Mouse (Mus musculus): ENCODE results near the gene Gm826. TPM values are rescaled to one million over a fixed set of nuclear protein-coding genes. Genes with fewer than 3 reads are reported as not detected.

The Gm826 gene
- polyA plus RNA-seq, 1 experiment: 0.18 TPM

- H3K4me1 ChIP-seq (ENCODE audit: control insufficient read depth, insufficient read depth, low read length): no peaks in the 10 kb centered on the region
- WGBS: 64% methylated on average over 7 of the region's 7 CpGs
Measured at GRCm38 (mm10) chr2:160348796-160349195, 14.8 kb upstream of the Gm826 start.

GRCm38 (mm10) chr2:160348072-160348604 is 14.2 kb upstream of the Gm826 start:
- no peak for DNase-seq
- Histone ChIP-seq H3K27ac (ENCODE audit: insufficient read depth, low read length) (no peak overlapping the region), H3K27me3 (ENCODE audit: control insufficient read depth, insufficient read depth, low read length) (no peaks in the 10 kb centered on the region), H3K4me3 (replicated peaks; ENCODE audit: insufficient read depth, low read depth, low read length) (no peak overlapping the region), H3K4me1 (ENCODE audit: control insufficient read depth, insufficient read depth, low read length) (no peaks in the 10 kb centered on the region)
- whole genome bisulfite sequencing: 70% methylated on average over 4 of the region's 4 CpGs
- no peak for TF ChIP-seq CTCF (IDR thresholded peaks at IDR 0.05; ENCODE audit: borderline replicate concordance, insufficient read depth, low read depth, low read length)
- TF ChIP-seq POLR2A (IDR thresholded peaks at IDR 0.05; ENCODE audit: borderline replicate concordance, insufficient read depth, low read length): no peak

More at GRCm38 (mm10) chr2:160348796-160349195, 14.8 kb upstream of the Gm826 start:
- H3K27ac ChIP-seq (ENCODE audit: insufficient read depth, low read length): no peak overlapping the region
- no peaks in the 10 kb centered on the region; the same call in 1 of the 2 replicates for H3K27me3 ChIP-seq (ENCODE audit: control insufficient read depth, insufficient read depth, low read length)
- DNase-seq: no peak
- no peak overlapping the region for H3K4me3 ChIP-seq (replicated peaks; ENCODE audit: insufficient read depth, low read depth, low read length)
- TF ChIP-seq CTCF (IDR thresholded peaks at IDR 0.05; ENCODE audit: borderline replicate concordance, insufficient read depth, low read depth, low read length) (no peak), POLR2A (IDR thresholded peaks at IDR 0.05; ENCODE audit: borderline replicate concordance, insufficient read depth, low read length) (no peak)

- no peaks in the 10 kb centered on the region for H3K4me1 ChIP-seq (ENCODE audit: control insufficient read depth, insufficient read depth, low read length)
- TF ChIP-seq CTCF (IDR thresholded peaks at IDR 0.05; ENCODE audit: borderline replicate concordance, insufficient read depth, low read depth, low read length): no peak
- TF ChIP-seq POLR2A (IDR thresholded peaks at IDR 0.05; ENCODE audit: borderline replicate concordance, insufficient read depth, low read length): no peak
- no peak for DNase-seq
- H3K27ac ChIP-seq (ENCODE audit: insufficient read depth, low read length): no peak overlapping the region
- H3K4me3 ChIP-seq (replicated peaks; ENCODE audit: insufficient read depth, low read depth, low read length): no peak overlapping the region
- H3K27me3 ChIP-seq (ENCODE audit: control insufficient read depth, insufficient read depth, low read length): no peaks in the 10 kb centered on the region
Measured at GRCm38 (mm10) chr2:160345644-160346043, 11.7 kb upstream of the Gm826 start.

GRCm38 (mm10) chr2:160340121-160340520 is 6.2 kb upstream of the Gm826 start:
- Histone ChIP-seq H3K4me3 (replicated peaks; ENCODE audit: insufficient read depth, low read depth, low read length) (no peak overlapping the region), H3K4me1 (ENCODE audit: control insufficient read depth, insufficient read depth, low read length) (no peaks in the 10 kb centered on the region), H3K27me3 (ENCODE audit: control insufficient read depth, insufficient read depth, low read length) (no peaks in the 10 kb centered on the region; the same call in 1 of the 2 replicates), H3K27ac (ENCODE audit: insufficient read depth, low read length) (no peak overlapping the region)
- no peak for DNase-seq
- WGBS: 65% methylated on average over 4 of the region's 4 CpGs
- TF ChIP-seq CTCF (IDR thresholded peaks at IDR 0.05; ENCODE audit: borderline replicate concordance, insufficient read depth, low read depth, low read length): no peak

GRCm38 (mm10) chr2:160339595-160339994 is 5.6 kb upstream of the Gm826 start:
- TF ChIP-seq POLR2A (IDR thresholded peaks at IDR 0.05; ENCODE audit: borderline replicate concordance, insufficient read depth, low read length) (no peak), CTCF (IDR thresholded peaks at IDR 0.05; ENCODE audit: borderline replicate concordance, insufficient read depth, low read depth, low read length) (no peak)
- WGBS: 94% methylated on average over 5 of the region's 5 CpGs
- Histone ChIP-seq H3K4me1 (ENCODE audit: control insufficient read depth, insufficient read depth, low read length) (no peaks in the 10 kb centered on the region), H3K27me3 (ENCODE audit: control insufficient read depth, insufficient read depth, low read length) (no peaks in the 10 kb centered on the region; the same call in 1 of the 2 replicates), H3K4me3 (replicated peaks; ENCODE audit: insufficient read depth, low read depth, low read length) (no peak overlapping the region), H3K27ac (ENCODE audit: insufficient read depth, low read length) (no peak overlapping the region)
- DNase-seq: no peak

- no peak for DNase-seq
- Histone ChIP-seq H3K27me3 (ENCODE audit: control insufficient read depth, insufficient read depth, low read length) (no peaks in the 10 kb centered on the region; the same call in 1 of the 2 replicates), H3K27ac (ENCODE audit: insufficient read depth, low read length) (no peak overlapping the region), H3K4me1 (ENCODE audit: control insufficient read depth, insufficient read depth, low read length) (no peaks in the 10 kb centered on the region), H3K4me3 (replicated peaks; ENCODE audit: insufficient read depth, low read depth, low read length) (no peak overlapping the region)
- 61% methylated on average over 2 of the region's 2 CpGs for WGBS
- TF ChIP-seq POLR2A (IDR thresholded peaks at IDR 0.05; ENCODE audit: borderline replicate concordance, insufficient read depth, low read length) (no peak), CTCF (IDR thresholded peaks at IDR 0.05; ENCODE audit: borderline replicate concordance, insufficient read depth, low read depth, low read length) (no peak)
Measured at GRCm38 (mm10) chr2:160336053-160336452, 2.1 kb upstream of the Gm826 start.

- no peak for TF ChIP-seq CTCF (IDR thresholded peaks at IDR 0.05; ENCODE audit: borderline replicate concordance, insufficient read depth, low read depth, low read length)
- no peak for TF ChIP-seq POLR2A (IDR thresholded peaks at IDR 0.05; ENCODE audit: borderline replicate concordance, insufficient read depth, low read length)
- no peak for DNase-seq
Measured at GRCm38 (mm10) chr2:160335043-160335442, 1.1 kb upstream of the Gm826 start.

GRCm38 (mm10) chr2:160332516-160333325 is 1.2 kb downstream of the Gm826 start:
- no peak overlapping the region for H3K4me3 ChIP-seq (replicated peaks; ENCODE audit: insufficient read depth, low read depth, low read length)
- 86% methylated on average over 12 of the region's 12 CpGs for WGBS
- TF ChIP-seq CTCF (IDR thresholded peaks at IDR 0.05; ENCODE audit: borderline replicate concordance, insufficient read depth, low read depth, low read length) (no peak), POLR2A (IDR thresholded peaks at IDR 0.05; ENCODE audit: borderline replicate concordance, insufficient read depth, low read length) (no peak)
- no peaks in the 10 kb centered on the region; the same call in 1 of the 2 replicates for H3K27me3 ChIP-seq (ENCODE audit: control insufficient read depth, insufficient read depth, low read length)
- H3K4me1 ChIP-seq (ENCODE audit: control insufficient read depth, insufficient read depth, low read length): no peaks in the 10 kb centered on the region
- DNase-seq: no peak
- H3K27ac ChIP-seq (ENCODE audit: insufficient read depth, low read length): no peak overlapping the region

More at GRCm38 (mm10) chr2:160335043-160335442, 1.1 kb upstream of the Gm826 start:
- H3K4me1 ChIP-seq (ENCODE audit: control insufficient read depth, insufficient read depth, low read length): no peaks in the 10 kb centered on the region
- no peaks in the 10 kb centered on the region; the same call in 1 of the 2 replicates for H3K27me3 ChIP-seq (ENCODE audit: control insufficient read depth, insufficient read depth, low read length)
- 76% methylated on average over 1 of the region's 1 CpGs for WGBS
- no peak overlapping the region for H3K4me3 ChIP-seq (replicated peaks; ENCODE audit: insufficient read depth, low read depth, low read length)
- no peak overlapping the region for H3K27ac ChIP-seq (ENCODE audit: insufficient read depth, low read length)
